Mouse (Mus musculus) frontal cortex, postnatal 10 days (tissue): ENCODE results near the gene Syt1.

ENCODE experiments used
- DNase-seq, 2 experiments: peaks; one replicate each; pipeline ENCODE4 v3.0.0; 2022; ENCODE audit warnings: low spot score in 2 of 2, mixed read lengths in 1 of 2

The Syt1 gene

DNA sequence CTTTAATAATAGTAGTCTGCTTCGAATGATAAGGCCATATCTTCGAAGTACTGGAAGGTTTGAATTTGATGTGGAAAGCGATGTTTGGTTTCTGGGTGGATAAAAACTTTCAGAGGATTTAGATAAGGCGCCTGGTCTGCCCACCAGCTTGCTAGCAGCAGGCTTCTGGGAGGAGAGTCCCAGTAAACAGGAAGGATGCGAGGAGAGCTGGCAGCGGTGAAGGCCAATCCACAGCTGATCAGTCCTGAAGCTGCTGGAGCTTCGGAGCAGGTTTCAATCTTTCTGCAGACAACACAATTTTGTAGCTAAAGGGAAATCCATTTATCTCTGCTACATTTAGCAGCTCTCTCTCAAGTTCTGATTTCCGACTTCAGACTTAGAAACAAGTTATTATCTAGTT is 358.7 kb downstream of the Syt1 start:
- DNase-seq = no peak

DNA sequence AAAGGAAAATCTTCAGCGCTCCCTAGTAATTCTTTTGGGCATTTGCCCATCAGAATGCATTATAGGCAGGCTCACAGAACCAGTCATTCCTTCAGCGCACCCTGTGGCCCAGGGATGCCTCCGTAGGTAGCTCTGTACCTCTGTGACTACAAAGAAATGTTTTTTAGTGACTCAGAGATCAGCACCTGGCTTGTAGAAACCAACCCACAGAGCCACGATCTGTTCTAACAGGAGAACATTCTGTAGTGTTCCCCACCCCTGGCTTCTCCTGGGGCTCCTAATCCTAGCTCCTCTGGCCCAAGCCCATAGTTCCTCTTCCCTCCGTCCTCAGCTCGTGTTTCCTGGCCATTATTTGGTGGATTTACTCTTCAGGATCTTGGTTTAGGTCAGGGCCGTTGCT is 361.6 kb downstream of the Syt1 start:
- DNase-seq = no peak

GRCm38 (mm10) chr10:108643915-108644314 is 366.9 kb downstream of the Syt1 start:
- DNase-seq = no peak

DNA sequence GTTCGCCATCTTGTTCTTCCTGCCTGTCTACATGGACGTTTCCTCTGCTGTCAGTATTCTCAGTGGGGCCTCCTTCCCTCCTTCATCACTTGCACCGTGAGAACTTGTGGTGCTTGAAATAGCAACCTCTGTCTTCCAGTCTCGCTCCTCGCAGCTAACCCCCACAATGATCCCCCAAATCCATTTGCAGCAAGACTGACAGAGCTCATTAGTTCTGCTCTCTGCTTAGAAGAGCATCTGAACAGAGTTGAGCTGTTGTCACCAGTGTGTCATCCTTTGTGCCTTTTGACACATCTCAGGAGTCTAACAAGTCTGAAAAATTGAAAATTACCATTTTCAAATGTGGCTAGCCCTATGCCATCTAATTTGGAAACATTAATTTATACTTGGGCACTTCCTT is 372.7 kb downstream of the Syt1 start:
- DNase-seq = no peak

DNA sequence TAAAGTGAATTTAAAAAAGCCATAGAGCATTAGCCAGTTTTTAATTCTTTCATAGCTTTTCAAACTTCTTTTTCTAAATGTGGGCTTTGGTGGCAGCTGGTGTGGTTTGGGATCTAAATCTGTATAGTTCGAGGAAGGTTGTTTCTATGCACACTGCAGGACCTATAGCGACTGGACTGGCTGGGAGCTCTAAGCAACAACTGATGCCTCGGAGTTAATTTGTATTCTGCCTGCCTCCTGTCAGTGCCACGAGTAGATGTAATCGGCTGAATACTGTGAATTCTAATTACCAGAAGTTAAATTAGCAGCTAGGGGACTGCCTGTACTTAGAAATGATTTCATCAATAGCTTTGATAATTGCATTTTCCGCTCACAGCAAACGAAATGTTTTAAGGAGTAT is 374.7 kb downstream of the Syt1 start:
- no peak for DNase-seq

GRCm38 (mm10) chr10:108635616-108636015 is 375.2 kb downstream of the Syt1 start:
- no peak for DNase-seq

DNA sequence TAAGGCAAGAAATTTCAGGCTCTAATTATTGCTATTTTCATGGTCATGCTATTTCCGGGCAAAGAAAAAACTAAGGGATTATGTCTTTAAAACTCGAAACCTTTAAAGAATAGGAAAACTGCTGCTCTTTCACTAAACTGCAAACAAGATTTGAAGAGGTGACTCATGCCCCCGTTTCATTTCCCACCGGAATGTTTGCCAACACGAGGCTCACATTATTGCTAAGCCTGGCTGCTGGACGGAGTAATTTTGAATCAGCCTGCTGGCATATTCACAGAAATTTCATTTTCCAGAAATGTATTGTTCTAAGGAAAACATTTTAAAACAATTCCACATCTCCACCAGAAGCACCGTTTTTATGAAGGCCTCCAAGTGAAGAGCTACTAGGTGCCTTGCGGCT is 379.9 kb downstream of the Syt1 start:
- no peak for DNase-seq

DNA sequence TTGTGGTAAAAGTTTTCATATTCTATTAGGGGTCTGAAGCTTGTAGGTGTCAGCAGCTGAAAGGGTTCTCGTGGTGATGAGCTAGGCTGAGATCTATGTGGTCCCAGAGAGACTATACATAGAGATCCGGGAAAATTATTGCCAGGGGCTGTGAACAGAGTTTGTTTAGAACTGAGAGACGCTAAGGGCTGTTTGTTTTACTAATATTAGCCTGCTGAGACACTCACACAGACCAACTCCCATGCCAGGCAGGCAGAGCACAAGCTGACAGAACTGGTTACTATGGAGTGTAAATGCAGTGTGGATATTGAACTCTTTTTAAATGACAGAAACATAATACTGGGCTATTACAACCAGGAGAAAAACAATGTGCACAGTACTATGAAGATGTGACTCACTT is 384.4 kb downstream of the Syt1 start:
- DNase-seq = no peak

- DNase-seq = no peak
Observed at GRCm38 (mm10) chr10:108623002-108623401, 387.8 kb downstream of the Syt1 start.

GRCm38 (mm10) chr10:108619861-108620260 is 390.9 kb downstream of the Syt1 start:
- DNase-seq = no peak

GRCm38 (mm10) chr10:108619217-108619616 is 391.6 kb downstream of the Syt1 start:
- no peak for DNase-seq

- DNase-seq = no peak
Observed at GRCm38 (mm10) chr10:108610057-108610644, 400.6 kb downstream of the Syt1 start.

- no peak for DNase-seq
Observed at GRCm38 (mm10) chr10:108601672-108602412, 408.9 kb downstream of the Syt1 start.

GRCm38 (mm10) chr10:108600693-108601092 is 410.1 kb downstream of the Syt1 start:
- peak in 1 of 2 experiments; percentile 37 for DNase-seq

DNA sequence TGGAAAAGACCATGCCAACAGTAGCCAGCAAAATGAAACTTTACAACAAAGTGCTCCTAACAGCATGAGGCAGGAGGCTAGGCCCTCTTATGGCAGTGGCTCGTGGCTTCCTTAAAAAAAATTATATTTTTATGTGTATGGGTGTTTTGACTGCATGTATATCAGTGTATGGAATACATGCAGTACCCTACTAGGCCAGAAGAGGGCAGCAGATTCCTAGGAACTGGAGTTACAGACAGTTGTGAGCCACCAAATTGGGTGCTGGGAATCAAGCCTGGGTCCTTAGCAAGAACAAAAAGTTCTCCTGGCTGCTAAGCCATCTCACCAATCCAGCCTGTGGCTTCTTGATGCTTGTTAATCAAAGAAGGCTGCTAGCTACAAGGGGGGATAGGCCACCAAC is 413.4 kb downstream of the Syt1 start:
- DNase-seq = no peak

DNA sequence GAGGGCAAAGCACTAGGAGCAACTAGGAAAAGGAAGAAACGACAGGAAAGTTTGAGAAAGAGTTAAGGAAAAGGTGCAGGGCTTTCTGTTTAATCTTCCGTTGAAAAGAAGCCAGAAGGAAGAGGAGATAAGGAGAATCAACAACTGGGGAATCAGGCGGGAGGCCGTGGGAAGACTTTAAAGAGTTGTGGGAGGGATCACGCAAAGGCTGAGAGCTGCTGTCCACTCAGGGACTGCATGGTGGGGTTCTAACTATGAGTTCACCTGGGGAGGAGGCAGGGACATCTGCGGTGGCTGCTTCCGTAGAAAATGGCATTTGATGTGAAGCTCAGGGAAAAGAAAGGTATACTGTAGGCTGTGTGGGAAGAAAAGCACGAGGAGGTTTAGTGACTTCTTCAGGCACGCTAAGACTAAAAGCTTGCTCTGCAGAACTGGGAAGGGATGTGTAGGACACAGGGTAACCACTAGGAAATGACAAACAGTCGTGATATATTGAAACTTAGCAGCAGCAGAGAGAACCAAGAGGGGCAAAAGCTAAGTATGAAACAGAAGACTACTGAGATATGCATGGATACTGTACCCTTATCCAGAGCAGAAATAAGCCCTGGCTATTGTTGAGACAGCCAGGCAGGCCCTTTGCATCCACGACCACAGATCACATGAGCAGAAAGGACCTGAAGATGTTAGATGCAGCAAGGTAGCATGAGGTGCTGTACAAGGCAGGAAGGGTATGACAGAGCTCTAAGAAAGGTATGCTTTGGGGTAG is 414.4 kb downstream of the Syt1 start:
- DNase-seq = no peak

- no peak for DNase-seq
Observed at GRCm38 (mm10) chr10:108589355-108589754, 421.4 kb downstream of the Syt1 start.

DNA sequence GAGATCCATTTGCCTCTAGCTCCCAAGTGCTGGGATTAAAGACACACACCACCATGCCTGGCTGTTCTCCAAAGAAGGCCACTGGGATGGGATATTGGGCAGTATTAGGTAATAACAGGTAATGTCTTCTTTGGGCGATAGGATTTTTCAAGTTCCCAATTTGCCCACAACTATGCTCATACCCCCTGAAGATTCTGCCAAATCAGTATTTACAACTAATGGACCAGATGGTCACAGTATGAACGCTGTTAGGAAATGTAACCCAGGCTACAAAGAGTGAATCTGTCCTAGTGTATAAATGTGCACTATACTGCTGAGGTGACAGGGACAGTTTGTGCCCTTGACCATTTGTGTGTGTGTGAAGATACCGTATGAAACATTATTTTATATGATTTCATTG is 421.9 kb downstream of the Syt1 start:
- DNase-seq = no peak

DNA sequence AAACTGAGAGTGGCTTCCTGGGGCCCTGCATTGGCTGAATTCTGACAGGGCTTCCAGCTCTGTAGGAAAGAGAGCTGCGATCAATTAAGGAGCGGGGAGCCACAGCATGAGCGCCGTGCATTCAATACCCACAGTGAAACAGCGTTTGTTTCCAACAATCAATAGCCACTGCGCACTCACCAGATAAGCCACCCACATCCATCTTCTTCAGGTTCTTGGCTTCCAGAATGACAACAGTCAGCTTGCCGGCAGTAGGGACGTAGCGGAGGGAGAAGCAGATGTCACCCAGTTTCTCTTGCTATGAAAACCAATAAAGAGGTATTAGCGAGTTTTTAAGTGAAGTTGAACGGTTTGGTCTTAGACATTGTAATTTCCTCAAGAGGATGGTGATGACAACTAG is 427.1 kb downstream of the Syt1 start:
- DNase-seq = no peak

DNA sequence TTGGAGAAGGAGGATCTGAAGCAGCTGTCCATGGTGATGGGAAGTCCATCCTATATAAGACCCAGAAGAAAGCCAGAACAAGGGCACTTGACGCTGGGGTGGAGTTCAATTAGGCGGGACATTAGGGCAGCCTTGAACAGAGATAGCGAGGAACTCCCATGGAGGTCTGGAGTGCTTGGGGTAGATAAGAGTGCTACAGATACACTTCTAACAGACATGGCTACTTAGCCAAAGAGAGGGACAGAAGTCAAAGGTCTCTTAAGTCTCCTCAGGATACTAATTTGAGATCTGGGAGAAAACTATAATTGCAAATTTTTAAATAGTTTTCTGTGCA is 428.4 kb downstream of the Syt1 start:
- no peak for DNase-seq

DNA sequence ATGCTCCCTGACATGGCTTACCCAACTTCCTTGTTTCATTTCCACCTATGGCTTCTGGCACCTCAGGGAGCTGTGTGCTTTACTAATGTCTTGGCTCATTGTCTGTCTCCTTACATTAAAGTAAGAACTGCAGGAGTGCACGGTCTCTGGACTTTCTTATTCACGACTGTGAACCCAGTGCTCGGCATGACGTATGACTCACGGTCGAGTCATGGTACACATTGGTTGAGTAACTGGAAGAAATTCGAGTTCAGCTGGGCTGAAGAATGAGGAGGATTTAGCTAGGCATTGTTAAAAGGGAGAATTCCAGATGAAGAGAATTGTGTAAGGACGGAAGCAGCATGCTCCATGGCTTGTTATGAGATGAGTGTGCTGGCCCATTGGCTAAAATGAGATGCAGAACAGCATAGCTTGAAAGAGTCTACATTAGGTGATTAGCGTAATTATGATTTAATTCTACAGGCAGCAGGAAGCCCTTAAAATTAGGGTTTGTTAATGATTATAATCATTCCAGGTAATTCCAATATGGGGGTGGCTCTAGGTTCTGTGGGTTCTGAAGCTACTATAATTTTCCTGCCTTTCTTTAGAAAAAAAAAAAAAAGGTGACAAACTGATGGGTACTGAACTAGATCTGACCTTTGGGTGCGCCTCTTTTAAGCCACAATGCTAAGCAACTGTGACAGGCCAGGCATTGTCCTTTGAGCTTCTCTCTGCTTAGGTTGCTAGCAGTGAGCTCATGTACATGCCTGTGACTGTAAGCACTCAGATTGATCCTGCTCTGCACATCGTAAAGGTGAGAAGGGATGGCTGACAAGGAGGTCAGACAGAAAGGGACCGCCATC is 429.0 kb downstream of the Syt1 start:
- no peak for DNase-seq

DNA sequence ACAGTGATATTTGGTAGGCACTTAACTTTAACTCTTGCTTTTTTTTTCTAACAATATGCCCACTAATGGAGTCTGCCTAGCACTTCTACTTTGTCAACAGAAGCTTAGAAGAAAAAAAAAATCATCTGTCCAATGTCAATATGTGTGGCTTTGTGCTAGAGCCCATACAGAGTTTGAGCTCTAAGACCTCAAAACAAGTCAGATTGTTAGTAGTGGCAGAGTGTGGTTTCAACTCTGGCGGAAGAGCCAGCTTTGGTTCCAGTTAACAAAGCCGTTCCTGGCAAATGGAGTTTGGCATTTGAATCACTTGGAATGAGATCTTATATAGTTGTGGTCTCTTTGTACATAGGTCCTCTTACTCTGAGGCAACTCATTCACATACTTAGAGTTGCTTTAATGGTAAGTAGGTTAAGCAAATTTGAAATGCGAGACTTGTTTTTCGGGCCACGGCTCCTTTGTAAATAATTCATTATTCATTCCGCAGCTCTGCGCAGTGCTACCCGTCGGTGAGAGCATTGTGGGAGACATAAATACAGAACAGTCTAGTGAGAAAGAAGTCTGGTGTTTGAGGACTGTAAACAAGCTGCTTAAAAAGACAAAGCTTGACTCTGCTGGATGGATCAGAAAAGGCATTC is 429.9 kb downstream of the Syt1 start:
- DNase-seq = no peak
